Mouse (Mus musculus) MEL (cell line): ENCODE results near the gene Parp12. TPM values are rescaled to one million over a fixed set of nuclear protein-coding genes. Genes with fewer than 3 reads are reported as not detected.

Experiments
- DNase-seq: peaks from one replicate; pipeline ENCODE4 v3.0.0; 2011; ENCODE audit warnings: low read depth, low spot score
- H3K27ac ChIP-seq: 2 replicates; pipeline ENCODE4 v1.5.1; 2012; ENCODE audit warnings: low read depth, mild to moderate bottlenecking, control low read depth, low read length, moderate library complexity; ENCODE audit not compliant: control insufficient read depth
- H3K27me3 ChIP-seq, 2 experiments: fragments of 150-350 bp in 1 of 2; sonication (generic) in 1 of 2; 2 replicates each; pipeline ENCODE4 v1.6.1; 2012; ENCODE audit warnings: low read length in 2 of 2, mild to moderate bottlenecking in 2 of 2, improper control_type of control experiment in 1 of 2, moderate library complexity in 1 of 2; ENCODE audit not compliant: insufficient read depth in 2 of 2, control insufficient read depth in 1 of 2
- H3K36me3 ChIP-seq, 2 experiments: 2 replicates each; pipeline ENCODE4 v1.6.1; 2012 to 2014; ENCODE audit warnings: low read length in 2 of 2, improper control_type of control experiment in 1 of 2, inconsistent platforms in 1 of 2, mild to moderate bottlenecking in 1 of 2; ENCODE audit not compliant: insufficient read depth in 2 of 2, control insufficient read depth in 1 of 2
- H3K4me1 ChIP-seq, 2 experiments: fragments of 150-350 bp in 1 of 2; sonication (generic) in 1 of 2; 2 replicates each; pipeline ENCODE4 v1.6.1; 2012; ENCODE audit warnings: low read length in 2 of 2, improper control_type of control experiment in 1 of 2, mild to moderate bottlenecking in 1 of 2; ENCODE audit not compliant: insufficient read depth in 2 of 2, control insufficient read depth in 1 of 2
- H3K4me3 ChIP-seq, 2 experiments: fragments of 150-350 bp in 1 of 2; sonication (generic) in 1 of 2; 2 replicates each; pipeline ENCODE4 v1.5.1; 2012; ENCODE audit warnings: low read depth in 2 of 2, low read length in 2 of 2, mild to moderate bottlenecking in 2 of 2, moderate library complexity in 2 of 2, control low read depth in 1 of 2, improper control_type of control experiment in 1 of 2; ENCODE audit not compliant: control insufficient read depth in 1 of 2, insufficient read depth in 1 of 2
- H3K79me2 ChIP-seq: 2 replicates; pipeline ENCODE4 v1.6.1; 2012; ENCODE audit warnings: mild to moderate bottlenecking, low read length, moderate library complexity; ENCODE audit not compliant: control insufficient read depth, poor library complexity, insufficient read depth
- H3K9ac ChIP-seq: 2 replicates; pipeline ENCODE4 v1.6.1; 2012; ENCODE audit warnings: low read depth, mild to moderate bottlenecking, control low read depth, low read length, moderate library complexity; ENCODE audit not compliant: control insufficient read depth, poor library complexity, severe bottlenecking
- H3K9me3 ChIP-seq: fragments of 150-350 bp; sonication (generic); replicated peaks from 2 replicates; pipeline ENCODE4 v1.6.1; 2012; ENCODE audit warnings: mild to moderate bottlenecking, low read length, improper control_type of control experiment, moderate library complexity; ENCODE audit not compliant: insufficient read depth
- BHLHE40 ChIP-seq: IDR thresholded peaks from 2 replicates; pipeline ENCODE4 v1.6.1; 2012; ENCODE audit warnings: low read depth, mild to moderate bottlenecking, inconsistent platforms, low read length, improper control_type of control experiment, borderline replicate concordance
- CTCF ChIP-seq, 3 experiments: IDR thresholded peaks in 2 of 3; conservative IDR thresholded peaks in 1 of 3; 2 replicates each; pipeline ENCODE4 v1.5.1; 2011 to 2012; ENCODE audit warnings: low read length in 3 of 3, low read depth in 2 of 3, mild to moderate bottlenecking in 2 of 3, improper control_type of control experiment in 1 of 3, inconsistent platforms in 1 of 3, mixed read lengths in 1 of 3, moderate library complexity in 1 of 3; ENCODE audit not compliant: control insufficient read depth in 1 of 3, insufficient read depth in 1 of 3, poor library complexity in 1 of 3, severe bottlenecking in 1 of 3
- E2F4 ChIP-seq: IDR thresholded peaks from 2 replicates; pipeline ENCODE4 v1.6.1; 2011; ENCODE audit warnings: low read depth, low read length, improper control_type of control experiment, borderline replicate concordance
- ELF1 ChIP-seq: IDR thresholded peaks from 2 replicates; pipeline ENCODE4 v1.6.1; 2014; ENCODE audit warnings: low read depth, mild to moderate bottlenecking, inconsistent platforms, low read length, improper control_type of control experiment, moderate library complexity
- GATA1 ChIP-seq: IDR thresholded peaks from 2 replicates; pipeline ENCODE4 v1.6.1; 2011; ENCODE audit warnings: low read depth, low read length, improper control_type of control experiment
- HCFC1 ChIP-seq: IDR thresholded peaks from 2 replicates; pipeline ENCODE4 v1.6.1; 2012; ENCODE audit warnings: low read depth, mild to moderate bottlenecking, inconsistent platforms, low read length, improper control_type of control experiment, moderate library complexity
- JUND ChIP-seq: IDR thresholded peaks from 2 replicates; pipeline ENCODE4 v1.6.1; 2011; ENCODE audit warnings: low read depth, mild to moderate bottlenecking, improper control_type of control experiment, low read length
- MAZ ChIP-seq: IDR thresholded peaks from 2 replicates; pipeline ENCODE4 v1.6.1; 2012; ENCODE audit warnings: low read depth, mild to moderate bottlenecking, inconsistent platforms, low read length, improper control_type of control experiment
- MEF2A ChIP-seq: IDR thresholded peaks from 2 replicates; pipeline ENCODE4 v1.6.1; 2014; ENCODE audit warnings: low read depth, mild to moderate bottlenecking, inconsistent platforms, low read length, improper control_type of control experiment; ENCODE audit not compliant: poor library complexity, insufficient replicate concordance, severe bottlenecking; ENCODE audit errors: extremely low read depth
- MYC ChIP-seq: IDR thresholded peaks from 2 replicates; pipeline ENCODE4 v1.6.1; 2011; ENCODE audit warnings: low read depth, mild to moderate bottlenecking, low read length, improper control_type of control experiment, moderate library complexity
- POLR2AphosphoS2 ChIP-seq: IDR thresholded peaks from 2 replicates; pipeline ENCODE4 v1.6.1; 2011; ENCODE audit warnings: low read length, improper control_type of control experiment
- POLR2AphosphoS5 ChIP-seq: IDR thresholded peaks from 2 replicates; pipeline ENCODE4 v1.6.1; 2012; ENCODE audit warnings: low read depth, borderline replicate concordance, mild to moderate bottlenecking, inconsistent platforms, low read length, moderate library complexity, mixed read lengths
- TAL1 ChIP-seq: IDR thresholded peaks from 2 replicates; pipeline ENCODE4 v1.6.1; 2012; ENCODE audit warnings: mild to moderate bottlenecking, inconsistent platforms, low read length, moderate library complexity, mixed read lengths
- TCF12 ChIP-seq: IDR thresholded peaks from 2 replicates; pipeline ENCODE4 v1.6.1; 2014; ENCODE audit warnings: low read depth, mild to moderate bottlenecking, inconsistent platforms, low read length, improper control_type of control experiment, moderate library complexity
- UBTF ChIP-seq: IDR thresholded peaks from 2 replicates; pipeline ENCODE4 v1.6.1; 2012; ENCODE audit warnings: low read depth, mild to moderate bottlenecking, inconsistent platforms, low read length, improper control_type of control experiment, moderate library complexity, borderline replicate concordance; ENCODE audit not compliant: insufficient read depth
- USF1 ChIP-seq: IDR thresholded peaks from 2 replicates; pipeline ENCODE4 v1.6.1; 2014; ENCODE audit warnings: low read depth, mild to moderate bottlenecking, inconsistent platforms, low read length, improper control_type of control experiment, moderate library complexity
- ZC3H11A ChIP-seq: IDR thresholded peaks from 2 replicates; pipeline ENCODE4 v1.6.1; 2012; ENCODE audit warnings: low read depth, mild to moderate bottlenecking, inconsistent platforms, low read length, improper control_type of control experiment
- ZNF384 ChIP-seq: IDR thresholded peaks from 2 replicates; pipeline ENCODE4 v1.6.1; 2012; ENCODE audit warnings: low read depth, mild to moderate bottlenecking, inconsistent platforms, low read length, improper control_type of control experiment
- polyA plus RNA-seq, 2 experiments: library from polyadenylated mRNA; stranded (reverse) in 1 of 2; unstranded in 1 of 2; fragments of >175 nt in 1 of 2; fragments of >200 nt in 1 of 2; gene quantifications; 2 replicates each; pipeline versions ENCODE4 v1.2.1 to v1.2.4; 2012; ENCODE audit warnings: low replicate concordance in 2 of 2, low read depth in 1 of 2; ENCODE audit not compliant: insufficient read length in 2 of 2, insufficient read depth in 1 of 2, missing spikeins in 1 of 2
- total RNA-seq: library from RNA; depleted of rRNA; stranded (reverse); fragments of 300-350 nt; gene quantifications from 2 replicates; pipeline ENCODE4 v1.2.3, GENCODE M21; 2012

The Parp12 gene
- total and polyA plus RNA-seq, 3 experiments = 5.2 to 8.6 TPM; not detected in 1

GRCm38 (mm10) chr6:39054878-39055508, 63.2 kb downstream of the Parp12 start:
- H3K79me2 ChIP-seq = no peaks in the 10 kb centered on the region
- H3K4me3 ChIP-seq = no peak overlapping the region
- H3K36me3 ChIP-seq = peaks cover 0 to 8% of the 10 kb centered on the region in 2 experiments; a peak in 2 of 4 replicates
- no peak overlapping the region for H3K27ac ChIP-seq
- TF ChIP-seq TCF12 (no peak), MEF2A (no peak), ELF1 (no peak), BHLHE40 (no peak), TAL1 (no peak)
- H3K27me3 ChIP-seq = no peaks in the 10 kb centered on the region
- H3K4me1 ChIP-seq = peaks cover 0 to 7% of the 10 kb centered on the region in 2 experiments; a peak in 2 of 4 replicates
- no peak overlapping the region for H3K9ac ChIP-seq
- DNase-seq = no peak
- H3K9me3 ChIP-seq = no peaks in the 10 kb centered on the region

GRCm38 (mm10) chr6:39054206-39054864, 63.8 kb downstream of the Parp12 start:
- H3K27me3 ChIP-seq = no peaks in the 10 kb centered on the region
- no peaks in the 10 kb centered on the region for H3K9me3 ChIP-seq
- no peak overlapping the region for H3K27ac ChIP-seq
- no peak overlapping the region for H3K4me3 ChIP-seq
- peaks cover 0 to 2% of the 10 kb centered on the region in 2 experiments; a peak in 2 of 4 replicates for H3K4me1 ChIP-seq
- TF ChIP-seq ZNF384 (no peak), MYC (no peak), GATA1 (no peak), E2F4 (no peak), POLR2AphosphoS5 (no peak), JUND (no peak), CTCF (IDR thresholded peaks at IDR 0.05 in 2 of 3, conservative IDR thresholded peaks at IDR 0.05 in 1 of 3; ENCODE audit: control insufficient read depth in 1 of 3, insufficient read depth in 1 of 3, low read depth in 2 of 3, low read length in 3 of 3, poor library complexity in 1 of 3, severe bottlenecking in 1 of 3) (no peak), MAZ (no peak), UBTF (no peak), USF1 (no peak), POLR2AphosphoS2 (no peak), ZC3H11A (no peak), TCF12 (no peak), HCFC1 (no peak)
- TF ChIP-seq, all 39 proteins: peak for 0
- no peak overlapping the region for H3K9ac ChIP-seq
- no peaks in the 10 kb centered on the region for H3K79me2 ChIP-seq
- peaks cover 0 to 5% of the 10 kb centered on the region in 2 experiments; a peak in 2 of 4 replicates for H3K36me3 ChIP-seq
- no peak for DNase-seq
